Mouse (Mus musculus): Measurements from ENCODE around the gene Pabpn1l.

- TF ChIP-seq POLR2A (IDR thresholded peaks at IDR 0.05; ENCODE audit: insufficient read depth, low read depth, low read length) (no peak), CTCF (IDR thresholded peaks at IDR 0.05) (no peak)
Measured at GRCm38 (mm10) chr8:122571750-122572267, 50.7 kb downstream of the Pabpn1l start.
